In genomic region chr5:119379915-119380432, GRCm38 (mm10) we compare ENCODE assay signal across 18 mouse cellular contexts.
DNase-seq lines count a peak whose midpoint lies in the region; ATAC-seq and TF ChIP-seq lines count a peak whose summit lies in the region.
"Had no signal": no experiment of that assay in that cellular context is flagged by ENCODE, and none has a peak within 500 bp of the region (broad histone marks: within the 10 kb centered on the region; RNA-seq: fewer than 3 reads in every experiment).

No protein-coding gene starts in this region.

- H3K27ac ChIP-seq in lung, embryonic 14.5 days (ENCODE audit: low read depth) = no peak overlapping the region
- no peak overlapping the region for H3K27ac ChIP-seq in limb, embryonic 10.5 days
- no peak overlapping the region for H3K27ac ChIP-seq in intestine, postnatal 0 days (ENCODE audit: low read depth, low read length)
- H3K27ac ChIP-seq: embryonic facial prominence, embryonic 10.5 days; embryonic facial prominence, embryonic 12.5 days; forebrain, embryonic 13.5 days; forebrain, embryonic 15.5 days had no signal

- DNase-seq in lung, embryonic 14.5 days = no peak
- no peak for DNase-seq in lung, postnatal 4 days
- peak; percentile 65 for DNase-seq in forelimb bud, embryonic 11.5 days (ENCODE audit: low read depth, low spot score)
- peak; percentile 51 for DNase-seq in limb, embryonic 10.5 days (ENCODE audit: low spot score)
- no peak for DNase-seq in frontal cortex, postnatal 10 days (ENCODE audit: low spot score in 2 of 2)
- DNase-seq: adrenal gland, adult 8-10 months; adrenal gland, postnatal 14 days; adrenal gland, postnatal 36 days; cerebellum, adult 11-12 months; cerebellum, adult 2 months; cerebellum, adult 9-10 months; cerebellum, postnatal 10 days; cerebellum, postnatal 25 days had no signal

- no peaks in the 10 kb centered on the region for H3K9me3 ChIP-seq in lung, embryonic 14.5 days (ENCODE audit: low read depth, low read length)
- 0 out of 2 replicates have a peak, but pooled peaks cover 4% of the 10 kb centered on the region for H3K9me3 ChIP-seq in limb, embryonic 10.5 days (replicated peaks)
- H3K9me3 ChIP-seq in intestine, postnatal 0 days (ENCODE audit: control insufficient read depth) = no peaks in the 10 kb centered on the region
- H3K9me3 ChIP-seq: forebrain, embryonic 13.5 days; forebrain, embryonic 15.5 days had no signal

- H3K36me3 ChIP-seq in lung, embryonic 14.5 days (ENCODE audit: insufficient read depth) = no peaks in the 10 kb centered on the region
- no peaks in the 10 kb centered on the region for H3K36me3 ChIP-seq in limb, embryonic 10.5 days
- no peaks in the 10 kb centered on the region for H3K36me3 ChIP-seq in intestine, postnatal 0 days (ENCODE audit: control insufficient read depth, insufficient read depth)
- H3K36me3 ChIP-seq: embryonic facial prominence, embryonic 10.5 days; embryonic facial prominence, embryonic 12.5 days; forebrain, embryonic 15.5 days had no signal

- H3K4me2 ChIP-seq in lung, embryonic 14.5 days = no peak overlapping the region
- no peak overlapping the region for H3K4me2 ChIP-seq in intestine, postnatal 0 days (replicated peaks; ENCODE audit: low read depth)
- H3K4me2 ChIP-seq: embryonic facial prominence, embryonic 12.5 days; forebrain, embryonic 13.5 days; forebrain, embryonic 15.5 days had no signal

- no peak overlapping the region for H3K9ac ChIP-seq in lung, embryonic 14.5 days
- H3K9ac ChIP-seq in intestine, postnatal 0 days (ENCODE audit: low read depth, low read length) = no peak overlapping the region
- H3K9ac ChIP-seq: embryonic facial prominence, embryonic 12.5 days; forebrain, embryonic 13.5 days; forebrain, embryonic 15.5 days had no signal

- TF ChIP-seq CTCF in lung, embryonic 14.5 days (IDR thresholded peaks at IDR 0.05; ENCODE audit: low read depth) = no peak
- TF ChIP-seq CTCF in intestine, postnatal 0 days (IDR thresholded peaks at IDR 0.05; ENCODE audit: low read depth) = no peak

- 36% methylated on average over 6 of the region's 6 CpGs for WGBS in lung, embryonic 14.5 days
- 26% methylated on average over 6 of the region's 6 CpGs for WGBS in limb, embryonic 10.5 days
- 66% methylated on average over 6 of the region's 6 CpGs for WGBS in intestine, postnatal 0 days

- H3K4me1 ChIP-seq in lung, embryonic 14.5 days (ENCODE audit: insufficient read depth) = 0 out of 2 replicates have a peak, but pooled peaks cover 4% of the 10 kb centered on the region
- H3K4me1 ChIP-seq in limb, embryonic 10.5 days = peaks cover 42% of the 10 kb centered on the region
- H3K4me1 ChIP-seq in intestine, postnatal 0 days (replicated peaks; ENCODE audit: control insufficient read depth, insufficient read depth, low read length) = no peaks in the 10 kb centered on the region
- H3K4me1 ChIP-seq: embryonic facial prominence, embryonic 12.5 days; forebrain, embryonic 13.5 days; forebrain, embryonic 15.5 days had no signal

- ATAC-seq in lung, embryonic 14.5 days (ENCODE audit: insufficient read depth) = peak; percentile 58
- no peak for ATAC-seq in intestine, postnatal 0 days
- ATAC-seq: forebrain, embryonic 13.5 days; forebrain, embryonic 15.5 days had no signal

- H3K27me3 ChIP-seq in lung, embryonic 14.5 days (ENCODE audit: insufficient read depth, low read length) = no peaks in the 10 kb centered on the region
- peaks cover 46% of the 10 kb centered on the region for H3K27me3 ChIP-seq in limb, embryonic 10.5 days (ENCODE audit: low read depth, poor library complexity, severe bottlenecking)
- no peaks in the 10 kb centered on the region for H3K27me3 ChIP-seq in intestine, postnatal 0 days (replicated peaks; ENCODE audit: control insufficient read depth, insufficient read depth, low read length)
- H3K27me3 ChIP-seq: embryonic facial prominence, embryonic 12.5 days; forebrain, embryonic 13.5 days; forebrain, embryonic 15.5 days had no signal

- no peak overlapping the region for H3K4me3 ChIP-seq in lung, embryonic 14.5 days (ENCODE audit: low read depth, low read length)
- H3K4me3 ChIP-seq in limb, embryonic 10.5 days = no peak overlapping the region; the same call in 1 of the 2 replicates
- no peak overlapping the region for H3K4me3 ChIP-seq in intestine, postnatal 0 days (ENCODE audit: low read depth, low read length)
- H3K4me3 ChIP-seq: embryonic facial prominence, embryonic 10.5 days; embryonic facial prominence, embryonic 12.5 days; forebrain, embryonic 13.5 days; forebrain, embryonic 15.5 days had no signal

Comparison
In these comparisons a context has a peak if more than half of its experiments do, and no peak if none do; other contexts are left out.
1. DNase-seq: peak in forelimb bud, embryonic 11.5 days (single experiment) and limb, embryonic 10.5 days (single experiment); none in lung, embryonic 14.5 days (single experiment), lung, postnatal 4 days (0 of 2) and frontal cortex, postnatal 10 days (0 of 2).